Mouse (Mus musculus): ENCODE results near the gene Pars2.

GRCm38 (mm10) chr4:106614881-106615280 is 36.0 kb upstream of the Pars2 start:
- TF ChIP-seq MAX (IDR thresholded peaks at IDR 0.05; ENCODE audit: low read depth) (no peak), USF1 (IDR thresholded peaks at IDR 0.05; ENCODE audit: low read depth) (no peak), E2F4 (IDR thresholded peaks at IDR 0.05; ENCODE audit: insufficient read depth) (no peak), MYOD1 (IDR thresholded peaks at IDR 0.05; ENCODE audit: control insufficient read depth in 1 of 3, insufficient read length in 2 of 3, low read depth in 2 of 3) (no peak), POLR2A (IDR thresholded peaks at IDR 0.05; ENCODE audit: insufficient read length, low read depth) (no peak), POLR2AphosphoS2 (IDR thresholded peaks at IDR 0.05; ENCODE audit: insufficient read length, low read depth) (no peak), TCF12 (IDR thresholded peaks at IDR 0.05; ENCODE audit: insufficient read depth, poor library complexity, severe bottlenecking) (no peak), REST (IDR thresholded peaks at IDR 0.05; ENCODE audit: insufficient read depth, insufficient read length) (no peak), MYOG (IDR thresholded peaks at IDR 0.05; ENCODE audit: control insufficient read depth in 1 of 3, insufficient read depth in 1 of 3, insufficient read length in 2 of 3, low read depth in 2 of 3) (no peak), CEBPB (IDR thresholded peaks at IDR 0.05; ENCODE audit: insufficient read depth, poor library complexity, severe bottlenecking) (no peak), TCF3 (IDR thresholded peaks at IDR 0.05; ENCODE audit: insufficient read length, low read depth) (no peak), SRF (IDR thresholded peaks at IDR 0.05; ENCODE audit: control insufficient read depth, insufficient read length, low read depth) (no peak)
